Mouse (Mus musculus) forebrain, embryonic 12.5 days (tissue): ENCODE measurements at regions not wholly inside any gene's neighbourhood (a gene's known extent, or its start where the extent isn't known, plus 50 kb on each side); places are given as distances from the start of the nearest gene placed in this dataset.

Experiments used
- ATAC-seq: fragments of 200-750 bp; cut with Nextera tagmentation; 2 replicates; pipeline ENCODE4 v1.8.0; 2017; ENCODE audit warnings: moderate TSS enrichment; ENCODE audit not compliant: low FRiP score
- H3K27ac ChIP-seq: fragments of 300-500 bp; sonication (generic); 2 replicates; pipeline ENCODE4 v1.5.1; 2016; ENCODE audit warnings: mild to moderate bottlenecking
- H3K27me3 ChIP-seq: fragments of 300-500 bp; sonication (generic); 2 replicates; pipeline ENCODE4 v1.6.1; 2016; ENCODE audit warnings: mild to moderate bottlenecking
- H3K36me3 ChIP-seq: fragments of 300-500 bp; sonication (generic); replicated peaks from 2 replicates; pipeline ENCODE4 v1.6.1; 2016; ENCODE audit warnings: mild to moderate bottlenecking
- H3K4me1 ChIP-seq: fragments of 300-500 bp; sonication (generic); 2 replicates; pipeline ENCODE4 v1.6.1; 2016
- H3K4me2 ChIP-seq: fragments of 300-500 bp; sonication (generic); 2 replicates; pipeline ENCODE4 v1.6.1; 2016; ENCODE audit warnings: mild to moderate bottlenecking, moderate library complexity
- H3K4me3 ChIP-seq: fragments of 300-500 bp; sonication (generic); replicated peaks from 2 replicates; pipeline ENCODE4 v1.5.1; 2016; ENCODE audit warnings: mild to moderate bottlenecking
- H3K9ac ChIP-seq: fragments of 300-500 bp; sonication (generic); 2 replicates; pipeline ENCODE4 v1.6.1; 2016; ENCODE audit warnings: mild to moderate bottlenecking
- H3K9me3 ChIP-seq: fragments of 300-500 bp; sonication (generic); 2 replicates; pipeline ENCODE4 v1.6.1; 2016
- WGBS: fragments of 180-500 bp; shearing (Covaris S2); methylation state at CpG from one replicate; pipeline ENCODE4 v1.1.7; 2016; 5-methylcytosine and 5-hydroxymethylcytosine counted together

DNA sequence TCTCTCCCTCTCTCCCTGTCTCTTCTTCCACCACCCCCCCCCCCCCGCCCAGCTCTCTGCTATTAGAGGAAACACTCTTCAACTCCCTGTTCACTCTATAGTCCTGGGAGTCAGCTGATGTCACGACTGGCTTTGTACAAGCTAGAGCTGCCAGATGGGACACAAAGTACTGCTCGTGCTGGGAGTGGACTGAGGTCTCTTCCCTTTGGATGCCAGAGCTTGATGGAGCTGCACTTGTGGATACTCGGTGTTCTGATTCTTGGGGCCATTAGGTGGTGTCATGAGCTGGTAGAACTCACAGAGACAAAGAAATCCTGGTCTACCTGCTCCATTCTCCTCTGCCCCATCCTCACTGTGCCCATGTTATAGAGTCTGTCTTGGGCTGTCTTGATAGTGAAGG lies 415.9 kb downstream of the Rps24 start:
- Histone ChIP-seq H3K27ac (no peak overlapping the region), H3K27me3 (no peaks in the 10 kb centered on the region), H3K36me3 (no peaks in the 10 kb centered on the region), H3K9me3 (no peaks in the 10 kb centered on the region), H3K4me1 (peaks cover 8% of the 10 kb centered on the region; the same call in 1 of the 2 replicates), H3K4me2 (no peak overlapping the region), H3K4me3 (no peak overlapping the region), H3K9ac (no peak overlapping the region)
- 23% methylated on average over 3 of the region's 4 CpGs for WGBS
- no peak for ATAC-seq

DNA sequence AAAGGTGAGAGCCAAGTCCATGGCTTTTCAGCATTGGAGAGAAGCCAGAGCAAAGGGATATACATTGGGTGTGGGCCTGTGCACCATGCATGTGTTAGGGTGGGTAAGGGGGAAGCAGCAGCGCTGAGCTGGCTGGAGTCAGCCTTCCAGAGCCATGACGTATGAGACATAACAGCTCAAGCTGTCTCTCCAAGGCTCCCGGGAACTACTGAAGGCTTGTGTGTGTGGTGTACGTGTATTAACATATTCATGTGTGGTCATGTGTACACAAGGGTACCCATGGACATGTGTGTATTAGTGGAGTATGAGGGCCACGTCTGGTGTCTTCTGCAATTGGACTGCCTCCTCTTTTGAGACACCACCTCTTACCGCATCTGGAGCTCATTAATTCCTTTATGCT lies 417.8 kb downstream of the Rps24 start:
- H3K4me3 ChIP-seq, result no peak overlapping the region
- WGBS, result 95% methylated on average over 6 of the region's 6 CpGs
- H3K4me1 ChIP-seq, result peaks cover 13% of the 10 kb centered on the region; the same call in 1 of the 2 replicates
- no peak for ATAC-seq
- H3K4me2 ChIP-seq, result no peak overlapping the region
- no peak overlapping the region for H3K9ac ChIP-seq
- no peak overlapping the region for H3K27ac ChIP-seq
- H3K36me3 ChIP-seq, result no peaks in the 10 kb centered on the region
- H3K9me3 ChIP-seq, result no peaks in the 10 kb centered on the region
- H3K27me3 ChIP-seq, result no peaks in the 10 kb centered on the region; the same call in 1 of the 2 replicates

DNA sequence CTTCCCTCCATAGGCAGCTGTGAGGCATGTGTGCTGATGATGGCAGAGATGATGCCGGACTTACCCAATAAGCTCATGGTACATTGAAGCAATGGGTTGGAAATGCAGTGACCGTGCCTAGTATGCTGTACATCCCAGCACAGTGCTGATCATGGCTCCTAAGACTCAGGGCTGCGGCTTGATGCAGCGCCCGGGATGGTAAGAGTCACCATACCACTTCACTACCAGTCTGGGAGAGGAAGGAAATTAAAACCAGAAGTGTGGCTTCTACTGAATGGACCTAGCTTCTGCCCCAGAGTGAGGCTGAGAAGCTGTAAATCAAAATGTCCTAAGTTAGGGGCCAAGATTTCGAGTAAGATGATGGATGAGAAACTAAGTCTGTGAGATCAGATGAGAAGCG lies 420.0 kb downstream of the Rps24 start:
- Histone ChIP-seq H3K4me1 (peaks cover 7% of the 10 kb centered on the region; the same call in 1 of the 2 replicates), H3K36me3 (no peaks in the 10 kb centered on the region), H3K4me2 (no peak overlapping the region), H3K9me3 (no peaks in the 10 kb centered on the region), H3K4me3 (no peak overlapping the region), H3K27ac (no peak overlapping the region), H3K9ac (no peak overlapping the region), H3K27me3 (peaks cover 2% of the 10 kb centered on the region; the same call in 1 of the 2 replicates)
- 91% methylated on average over 7 of the region's 7 CpGs for WGBS
- ATAC-seq, result no peak

DNA sequence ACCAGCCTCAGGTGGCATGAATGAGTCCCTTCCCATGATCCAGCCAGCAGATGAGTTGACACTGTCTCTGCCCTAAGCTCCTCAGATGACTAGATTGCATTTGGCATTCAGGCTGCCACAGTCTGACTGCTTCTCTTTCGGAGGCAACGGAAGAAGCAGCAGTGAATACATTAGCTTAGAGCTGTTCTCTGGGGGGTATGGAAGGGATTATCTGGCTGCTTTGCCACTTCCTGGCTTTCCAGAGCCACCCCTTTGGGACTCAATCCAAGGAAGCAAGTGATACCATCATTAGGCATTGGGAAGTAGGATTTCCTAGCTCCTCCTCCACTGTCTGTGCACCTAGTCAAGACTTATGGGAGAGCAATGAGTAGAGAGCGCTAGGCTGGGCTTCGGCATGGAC lies 421.5 kb downstream of the Rps24 start:
- Histone ChIP-seq H3K36me3 (no peaks in the 10 kb centered on the region), H3K27me3 (peaks cover 2% of the 10 kb centered on the region; the same call in 1 of the 2 replicates), H3K27ac (no peak overlapping the region), H3K4me3 (no peak overlapping the region), H3K4me1 (peaks cover 7% of the 10 kb centered on the region; the same call in 1 of the 2 replicates), H3K4me2 (no peak overlapping the region), H3K9me3 (no peaks in the 10 kb centered on the region), H3K9ac (no peak overlapping the region)
- no peak for ATAC-seq
- 77% methylated on average over 4 of the region's 4 CpGs for WGBS

DNA sequence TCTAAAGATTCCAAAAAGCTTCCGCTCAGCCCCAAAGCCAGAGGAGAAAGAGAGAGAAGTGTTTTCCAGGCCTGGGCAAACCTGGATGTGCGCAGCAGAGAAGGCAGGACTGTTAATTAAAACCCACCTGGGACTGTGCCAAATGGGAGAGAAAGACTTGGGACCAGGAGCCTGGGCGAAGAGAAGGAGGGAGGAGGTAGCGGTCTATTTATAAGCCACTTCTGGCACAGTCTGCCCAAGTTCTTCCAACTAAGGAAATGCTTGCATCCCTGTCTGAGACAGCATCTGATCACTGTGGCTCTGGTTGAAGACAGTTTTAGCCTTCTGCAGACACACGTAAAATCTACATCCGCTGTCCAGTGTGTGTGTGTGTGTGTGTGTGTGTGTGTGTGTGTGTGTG lies 424.7 kb downstream of the Rps24 start:
- Histone ChIP-seq H3K27me3 (peaks cover 2% of the 10 kb centered on the region; the same call in 1 of the 2 replicates), H3K9ac (no peak overlapping the region), H3K9me3 (no peaks in the 10 kb centered on the region), H3K4me2 (no peak overlapping the region), H3K4me1 (peaks cover 17% of the 10 kb centered on the region), H3K36me3 (no peaks in the 10 kb centered on the region), H3K4me3 (no peak overlapping the region), H3K27ac (no peak overlapping the region)
- ATAC-seq, result no peak
- 87% methylated on average over 6 of the region's 6 CpGs for WGBS

DNA sequence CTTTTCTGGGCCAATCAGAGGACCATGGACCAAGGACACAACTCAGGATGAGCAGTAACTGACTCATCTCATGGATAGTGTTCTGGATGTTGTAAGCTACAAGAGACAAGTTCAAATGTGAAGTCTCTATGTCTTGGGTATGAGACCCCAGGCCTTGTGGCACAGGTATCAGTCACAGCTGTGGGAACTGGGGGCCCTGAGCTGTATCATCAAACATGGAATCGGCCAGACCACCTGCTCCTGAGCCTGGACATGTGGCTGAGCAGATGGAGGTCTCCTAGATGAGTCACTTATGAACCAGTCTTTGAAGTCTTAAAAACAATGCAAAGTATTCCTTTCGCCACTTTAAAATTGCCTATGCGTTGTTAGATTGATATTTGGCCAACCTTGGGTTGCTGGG lies 432.1 kb downstream of the Rps24 start:
- no peaks in the 10 kb centered on the region for H3K9me3 ChIP-seq
- H3K4me3 ChIP-seq, result no peak overlapping the region
- peaks cover 10% of the 10 kb centered on the region; the same call in 1 of the 2 replicates for H3K4me1 ChIP-seq
- 0 out of 2 replicates have a peak, but pooled peaks cover 4% of the 10 kb centered on the region for H3K27me3 ChIP-seq
- no peak overlapping the region for H3K9ac ChIP-seq
- WGBS, result 91% methylated on average over 3 of the region's 3 CpGs
- no peak overlapping the region for H3K27ac ChIP-seq
- no peak overlapping the region for H3K4me2 ChIP-seq
- no peak for ATAC-seq
- H3K36me3 ChIP-seq, result no peaks in the 10 kb centered on the region

DNA sequence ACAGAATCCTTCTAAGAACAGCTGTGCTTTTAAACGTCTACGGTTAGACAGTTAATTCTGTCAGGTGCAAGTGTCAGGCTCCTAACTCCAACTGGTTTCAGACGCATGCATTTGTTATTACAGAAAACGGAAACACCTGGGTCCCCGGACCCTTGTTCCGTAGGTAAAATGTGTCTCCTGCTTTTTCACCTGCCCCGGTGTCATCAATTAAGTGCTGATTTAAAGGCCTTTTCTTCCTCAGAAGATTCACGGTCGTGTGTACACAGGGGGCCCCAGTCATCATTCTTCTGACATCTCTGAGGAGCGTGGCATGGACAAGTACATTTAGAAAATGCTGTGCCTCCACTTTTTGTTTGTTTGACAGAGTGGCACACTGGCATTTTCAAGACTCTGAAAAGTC lies 435.1 kb downstream of the Rps24 start:
- Histone ChIP-seq H3K9me3 (no peaks in the 10 kb centered on the region), H3K36me3 (no peaks in the 10 kb centered on the region), H3K9ac (no peak overlapping the region), H3K27me3 (0 out of 2 replicates have a peak, but pooled peaks cover 4% of the 10 kb centered on the region), H3K27ac (no peak overlapping the region), H3K4me2 (no peak overlapping the region), H3K4me3 (no peak overlapping the region), H3K4me1 (peaks cover 16% of the 10 kb centered on the region)
- 81% methylated on average over 10 of the region's 10 CpGs for WGBS
- no peak for ATAC-seq

DNA sequence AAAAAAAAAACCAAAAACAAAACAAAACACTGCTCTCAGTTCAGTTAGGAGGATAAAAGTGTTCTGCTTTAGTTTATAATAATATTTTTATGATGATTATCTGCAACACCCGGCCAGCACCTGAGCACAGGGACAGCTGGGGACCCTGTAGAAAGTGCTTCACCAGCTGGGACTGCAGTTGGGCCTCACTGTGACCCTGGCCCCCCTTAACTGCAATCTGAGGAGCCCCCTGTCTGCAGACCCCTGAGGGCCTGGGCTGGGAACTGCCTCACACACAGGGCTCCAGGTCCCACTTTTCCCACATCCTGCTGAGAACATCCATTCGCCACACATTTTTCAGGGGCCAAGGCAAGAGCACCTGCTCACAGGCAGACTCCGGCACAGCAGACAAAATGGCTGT lies 437.6 kb downstream of the Rps24 start:
- Histone ChIP-seq H3K27me3 (peaks cover 5% of the 10 kb centered on the region; the same call in 1 of the 2 replicates), H3K4me2 (no peak overlapping the region), H3K27ac (no peak overlapping the region), H3K36me3 (no peaks in the 10 kb centered on the region), H3K9ac (no peak overlapping the region), H3K9me3 (no peaks in the 10 kb centered on the region), H3K4me1 (peaks cover 17% of the 10 kb centered on the region), H3K4me3 (no peak overlapping the region)
- 68% methylated on average over 3 of the region's 3 CpGs for WGBS
- ATAC-seq, result no peak

DNA sequence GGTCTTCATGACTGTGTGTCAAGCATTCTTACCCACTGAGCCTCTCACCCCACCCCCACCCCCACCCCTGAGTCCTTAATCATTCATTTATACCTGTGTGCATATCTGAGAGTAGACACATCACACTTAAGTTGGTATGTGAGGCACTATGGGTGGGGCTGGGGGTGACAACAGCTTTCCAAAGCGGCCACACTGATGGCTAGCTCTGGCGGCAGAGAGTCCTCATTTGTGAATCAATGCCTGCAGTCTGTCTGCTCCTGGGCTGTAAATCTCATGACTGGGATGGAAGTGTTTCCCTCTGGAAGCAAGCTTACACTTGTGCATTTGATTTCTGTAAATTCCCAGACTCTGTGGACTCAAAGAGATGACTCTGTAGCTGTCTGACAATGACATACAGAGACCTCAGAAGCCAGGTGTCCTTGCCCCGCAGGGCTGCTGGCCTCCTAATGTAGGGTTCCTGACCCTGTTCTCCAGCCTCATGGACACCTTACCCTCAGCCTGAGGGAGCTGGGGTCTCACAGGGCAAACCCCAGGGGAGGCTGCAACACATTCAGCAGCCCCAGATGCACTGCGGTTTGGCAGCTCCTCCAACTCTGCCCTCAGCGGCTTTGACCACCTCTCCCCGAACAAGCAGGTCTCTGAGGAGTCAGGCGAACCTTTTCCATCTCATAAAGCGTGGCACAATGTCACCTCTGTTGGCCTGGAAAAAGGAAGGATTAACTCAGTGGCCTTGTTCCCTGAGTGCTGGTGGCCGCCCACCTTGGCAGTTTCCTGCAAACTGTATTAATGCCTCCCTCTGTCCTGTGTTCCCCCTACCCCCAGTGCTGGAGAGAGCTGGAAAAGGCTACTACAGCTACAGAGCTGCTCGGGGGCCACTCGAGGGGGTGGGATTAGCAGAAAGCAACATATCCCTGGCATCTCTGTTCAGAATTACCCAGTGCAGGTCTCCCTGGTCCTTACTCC lies 439.4 kb downstream of the Rps24 start:
- H3K27ac ChIP-seq, result no peak overlapping the region
- no peaks in the 10 kb centered on the region for H3K9me3 ChIP-seq
- H3K36me3 ChIP-seq, result no peaks in the 10 kb centered on the region
- H3K4me3 ChIP-seq, result no peak overlapping the region
- ATAC-seq, result no peak
- no peak overlapping the region for H3K9ac ChIP-seq
- H3K4me2 ChIP-seq, result no peak overlapping the region
- WGBS, result 35% methylated on average over 11 of the region's 11 CpGs
- peaks cover 17% of the 10 kb centered on the region for H3K4me1 ChIP-seq
- H3K27me3 ChIP-seq, result peaks cover 5% of the 10 kb centered on the region; the same call in 1 of the 2 replicates

DNA sequence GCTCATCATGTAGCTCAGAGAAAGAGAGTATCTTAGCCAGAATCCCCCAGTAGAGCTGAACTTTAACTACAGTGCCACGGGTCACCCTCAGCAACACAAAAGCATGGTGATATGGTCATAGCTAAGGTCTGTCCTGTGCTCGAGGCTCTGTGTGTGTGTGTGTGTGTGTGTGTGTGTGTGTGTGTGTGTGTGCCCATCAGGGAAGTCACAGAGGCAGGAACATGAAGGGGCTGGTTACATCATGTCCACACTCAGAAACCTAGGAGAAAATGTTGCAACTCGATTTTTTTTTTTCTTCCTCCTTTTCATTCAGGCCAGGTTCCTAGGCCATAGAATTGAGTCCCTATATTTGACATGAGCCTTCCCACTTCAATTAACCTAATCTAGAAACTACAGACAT lies 441.8 kb downstream of the Rps24 start:
- Histone ChIP-seq H3K9ac (no peak overlapping the region), H3K36me3 (no peaks in the 10 kb centered on the region), H3K4me1 (peaks cover 17% of the 10 kb centered on the region), H3K4me2 (no peak overlapping the region), H3K27ac (no peak overlapping the region), H3K4me3 (no peak overlapping the region), H3K27me3 (peaks cover 5% of the 10 kb centered on the region; the same call in 1 of the 2 replicates), H3K9me3 (no peaks in the 10 kb centered on the region)
- WGBS, result 84% methylated on average over 3 of the region's 3 CpGs
- ATAC-seq, result no peak

DNA sequence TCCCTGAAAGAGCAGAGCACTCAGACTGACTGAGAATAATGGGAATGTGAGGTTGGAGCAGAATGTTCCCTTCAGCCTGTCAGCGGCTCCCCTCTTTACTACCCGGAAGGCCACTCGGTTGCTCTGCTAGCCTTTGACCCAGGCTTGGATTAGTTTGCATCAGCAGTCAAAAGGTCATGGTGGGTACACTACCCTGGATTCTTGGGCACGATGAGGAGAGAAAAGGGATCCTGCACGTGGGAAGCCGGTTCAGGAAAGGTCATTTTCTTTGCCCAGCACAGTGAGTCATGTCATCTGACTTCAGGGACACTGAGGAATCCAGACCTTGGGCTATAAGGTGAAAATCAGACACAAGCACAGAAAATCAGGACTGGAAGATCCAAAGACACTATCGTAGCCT lies 443.3 kb downstream of the Rps24 start:
- 58% methylated on average over 7 of the region's 7 CpGs for WGBS
- H3K4me2 ChIP-seq, result no peak overlapping the region
- peaks cover 5% of the 10 kb centered on the region; the same call in 1 of the 2 replicates for H3K27me3 ChIP-seq
- peaks cover 11% of the 10 kb centered on the region for H3K4me1 ChIP-seq
- H3K27ac ChIP-seq, result no peak overlapping the region
- H3K9me3 ChIP-seq, result no peaks in the 10 kb centered on the region
- no peak overlapping the region for H3K9ac ChIP-seq
- no peak overlapping the region for H3K4me3 ChIP-seq
- ATAC-seq, result no peak
- no peaks in the 10 kb centered on the region for H3K36me3 ChIP-seq

DNA sequence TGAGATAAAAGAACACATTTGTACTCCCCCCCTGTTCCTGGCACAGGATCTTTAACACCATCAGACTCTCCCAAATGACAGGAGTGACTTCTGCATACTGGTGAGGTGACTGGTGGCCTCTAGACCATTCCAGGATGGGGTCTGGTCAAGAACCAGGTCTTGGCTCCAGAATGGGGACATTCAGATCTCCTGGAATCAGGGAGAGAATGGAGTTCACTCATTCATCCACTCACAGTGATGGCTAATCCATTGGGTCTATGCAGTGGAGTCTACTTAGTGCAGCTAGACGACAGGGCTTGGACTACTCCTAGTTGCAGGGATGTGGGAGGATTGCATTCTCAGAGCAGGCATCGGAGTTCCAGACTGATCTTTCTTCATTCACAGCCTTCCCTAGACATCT lies 451.0 kb downstream of the Rps24 start:
- Histone ChIP-seq H3K36me3 (no peaks in the 10 kb centered on the region), H3K4me1 (peaks cover 5% of the 10 kb centered on the region; the same call in 1 of the 2 replicates), H3K4me3 (no peak overlapping the region), H3K27ac (no peak overlapping the region), H3K9me3 (no peaks in the 10 kb centered on the region), H3K9ac (no peak overlapping the region), H3K4me2 (no peak overlapping the region), H3K27me3 (no peaks in the 10 kb centered on the region)
- WGBS, result 92% methylated on average over 2 of the region's 2 CpGs
- ATAC-seq, result no peak

DNA sequence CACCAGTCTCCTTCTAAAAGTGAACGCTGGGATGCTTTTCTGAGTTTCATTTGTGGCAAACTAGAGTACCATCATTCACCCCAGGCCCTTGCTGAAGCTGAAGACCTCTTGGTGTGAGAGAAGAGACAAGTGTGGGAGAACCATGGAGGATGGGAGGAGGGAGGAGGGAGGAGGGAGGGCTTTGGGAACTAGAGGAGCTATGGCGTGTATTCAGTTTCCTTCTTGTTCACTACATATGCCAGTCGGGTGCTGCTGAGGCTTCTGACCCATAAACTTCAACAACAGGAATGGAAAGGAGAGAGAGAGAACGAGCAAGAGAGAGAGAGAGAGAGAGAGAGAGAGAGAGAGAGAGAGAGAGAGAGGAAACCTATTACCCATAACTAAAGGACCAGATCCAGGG lies 452.1 kb downstream of the Rps24 start:
- no peaks in the 10 kb centered on the region for H3K9me3 ChIP-seq
- H3K9ac ChIP-seq, result no peak overlapping the region
- no peak overlapping the region for H3K4me2 ChIP-seq
- no peak overlapping the region for H3K27ac ChIP-seq
- peaks cover 5% of the 10 kb centered on the region; the same call in 1 of the 2 replicates for H3K4me1 ChIP-seq
- no peak overlapping the region for H3K4me3 ChIP-seq
- no peak for ATAC-seq
- H3K27me3 ChIP-seq, result no peaks in the 10 kb centered on the region
- WGBS, result 91% methylated on average over 4 of the region's 4 CpGs
- H3K36me3 ChIP-seq, result no peaks in the 10 kb centered on the region
